In genomic region chr3:28543380-28543984, GRCm38 (mm10) we compare ENCODE assay signal across 8 mouse cellular contexts.
DNase-seq lines count a peak whose midpoint lies in the region; ATAC-seq and TF ChIP-seq lines count a peak whose summit lies in the region.

No protein-coding gene starts in this region.

- no peak overlapping the region for H3K4me3 ChIP-seq in forebrain, embryonic 15.5 days
- no peak overlapping the region for H3K4me3 ChIP-seq in forebrain, embryonic 10.5 days
- peak overlapping the region; percentile 36 for H3K4me3 ChIP-seq in spleen, adult 2 months (ENCODE audit: extremely low read depth, insufficient read depth, insufficient read length)
- peak overlapping the region; percentile 52 for H3K4me3 ChIP-seq in lung, adult 2 months (replicated peaks; ENCODE audit: extremely low read depth, low read depth, low read length)
- peak overlapping the region; percentile 17; the same call in 1 of the 2 replicates for H3K4me3 ChIP-seq in small intestine, adult 2 months (ENCODE audit: low read depth, low read length)

- H3K4me2 ChIP-seq in forebrain, embryonic 15.5 days (replicated peaks), result no peak overlapping the region

- DNase-seq in forebrain, embryonic 10.5 days (ENCODE audit: extremely low spot score, low spot score), result no peak
- no peak for DNase-seq in spleen, adult 2 months (ENCODE audit: low read depth in 1 of 2, low spot score in 2 of 2)
- no peak for DNase-seq in spleen, adult 12 weeks (ENCODE audit: low spot score)
- DNase-seq in embryo, embryonic 10.5 days (ENCODE audit: low spot score), result peak; percentile 43
- DNase-seq in lung, adult 2 months, result peak; percentile 24
- no peak for DNase-seq in cerebellum, adult 9-11 months

- H3K36me3 ChIP-seq in forebrain, embryonic 15.5 days, result peaks cover 6% of the 10 kb centered on the region; the same call in 1 of the 2 replicates
- H3K36me3 ChIP-seq in forebrain, embryonic 10.5 days (replicated peaks), result no peaks in the 10 kb centered on the region
- no peaks in the 10 kb centered on the region for H3K36me3 ChIP-seq in spleen, adult 2 months (ENCODE audit: control insufficient read depth, insufficient read depth, low read length)
- H3K36me3 ChIP-seq in small intestine, adult 2 months (ENCODE audit: control insufficient read depth, insufficient read depth, low read length), result peaks cover 5% of the 10 kb centered on the region

- H3K9me3 ChIP-seq in forebrain, embryonic 15.5 days, result no peaks in the 10 kb centered on the region
- no peaks in the 10 kb centered on the region for H3K9me3 ChIP-seq in forebrain, embryonic 10.5 days

- TF ChIP-seq POLR2A in spleen, adult 2 months (IDR thresholded peaks at IDR 0.05; ENCODE audit: low read depth, low read length), result no peak
- TF ChIP-seq POLR2A in lung, adult 2 months (IDR thresholded peaks at IDR 0.05; ENCODE audit: borderline replicate concordance, extremely low read depth, low read depth, low read length), result no peak
- TF ChIP-seq POLR2A in small intestine, adult 2 months (IDR thresholded peaks at IDR 0.05; ENCODE audit: low read depth, low read length), result no peak

- 69% methylated on average over 10 of the region's 10 CpGs for WGBS in forebrain, embryonic 15.5 days
- WGBS in forebrain, embryonic 10.5 days, result 83% methylated on average over 10 of the region's 10 CpGs
- 26% methylated on average over 10 of the region's 10 CpGs for WGBS in spleen, adult 2 months
- WGBS in lung, adult 2 months, result 54% methylated on average over 10 of the region's 10 CpGs
- 54% methylated on average over 10 of the region's 10 CpGs for WGBS in small intestine, adult 2 months

- peaks cover 18% of the 10 kb centered on the region for H3K4me1 ChIP-seq in forebrain, embryonic 15.5 days
- H3K4me1 ChIP-seq in forebrain, embryonic 10.5 days, result no peaks in the 10 kb centered on the region; the same call in 1 of the 2 replicates
- no peaks in the 10 kb centered on the region for H3K4me1 ChIP-seq in spleen, adult 2 months (ENCODE audit: control insufficient read depth, insufficient read depth, insufficient read length)
- H3K4me1 ChIP-seq in lung, adult 2 months (ENCODE audit: control insufficient read depth, insufficient read depth, low read length), result no peaks in the 10 kb centered on the region
- H3K4me1 ChIP-seq in small intestine, adult 2 months (ENCODE audit: control insufficient read depth, insufficient read depth, insufficient read length, low read length), result peaks cover 3% of the 10 kb centered on the region; the same call in 1 of the 2 replicates

- peak overlapping the region; percentile 72 for H3K27ac ChIP-seq in forebrain, embryonic 15.5 days (replicated peaks)
- no peak overlapping the region for H3K27ac ChIP-seq in forebrain, embryonic 10.5 days
- no peak overlapping the region for H3K27ac ChIP-seq in spleen, adult 2 months (ENCODE audit: insufficient read depth, low read length)
- no peak overlapping the region for H3K27ac ChIP-seq in small intestine, adult 2 months (ENCODE audit: insufficient read depth, low read depth, low read length)

- ATAC-seq in forebrain, embryonic 15.5 days (replicated peaks), result peak; percentile 31; the same call in 1 of the 2 replicates

- TF ChIP-seq CTCF in spleen, adult 2 months (IDR thresholded peaks at IDR 0.05; ENCODE audit: extremely low read depth, insufficient read depth, insufficient read length, insufficient replicate concordance), result peak; percentile 16; the same call in 1 of the 2 replicates
- TF ChIP-seq CTCF in lung, adult 2 months (IDR thresholded peaks at IDR 0.05; ENCODE audit: insufficient read depth, low read length), result peak; percentile 78
- peak; percentile 68; the same call in 1 of the 2 replicates for TF ChIP-seq CTCF in small intestine, adult 2 months (IDR thresholded peaks at IDR 0.05; ENCODE audit: extremely low read depth, insufficient read length, insufficient replicate concordance, low read depth, low read length)

- H3K27me3 ChIP-seq in forebrain, embryonic 15.5 days, result no peaks in the 10 kb centered on the region
- H3K27me3 ChIP-seq in forebrain, embryonic 10.5 days (ENCODE audit: poor library complexity, severe bottlenecking), result no peaks in the 10 kb centered on the region
- H3K27me3 ChIP-seq in spleen, adult 2 months (ENCODE audit: control insufficient read depth, insufficient read depth, low read length), result no peaks in the 10 kb centered on the region
- H3K27me3 ChIP-seq in small intestine, adult 2 months (ENCODE audit: control insufficient read depth, insufficient read depth, low read length), result no peaks in the 10 kb centered on the region

- no peak overlapping the region for H3K9ac ChIP-seq in forebrain, embryonic 15.5 days (replicated peaks)

Comparison
In these comparisons a context has a peak if more than half of its experiments do, and no peak if none do; other contexts are left out.
1. H3K4me3 ChIP-seq: peak in spleen, adult 2 months (single experiment), lung, adult 2 months (single experiment) and small intestine, adult 2 months (single experiment); none in forebrain, embryonic 15.5 days (single experiment) and forebrain, embryonic 10.5 days (single experiment).
2. DNase-seq: peak in embryo, embryonic 10.5 days (single experiment) and lung, adult 2 months (single experiment); none in forebrain, embryonic 10.5 days (single experiment), spleen, adult 2 months (0 of 2), spleen, adult 12 weeks (single experiment) and cerebellum, adult 9-11 months (single experiment).
3. CTCF ChIP-seq: peak in every context shown above with its lines; median percentile 78 in lung, adult 2 months; 68 in small intestine, adult 2 months; 16 in spleen, adult 2 months.